Mouse (Mus musculus): Measurements from ENCODE around the gene Dda1. TPM values are rescaled to one million over a fixed set of nuclear protein-coding genes. Genes with fewer than 3 reads are reported as not detected.

Gene Dda1
- total RNA-seq, 4 experiments from 2014 or later: 24.5 to 31.8 (median 26.5) TPM

GRCm38 (mm10) chr8:71468001-71468400 is 998 bp upstream of the Dda1 start:
- DNase-seq (ENCODE audit: low spot score in 2 of 2): no peak

GRCm38 (mm10) chr8:71469411-71469810 is 412 bp downstream of the Dda1 start:
- no peak for DNase-seq (ENCODE audit: low spot score in 2 of 2)

GRCm38 (mm10) chr8:71470146-71470912 is 1.3 kb downstream of the Dda1 start:
- no peak for DNase-seq (ENCODE audit: low spot score in 2 of 2)

GRCm38 (mm10) chr8:71470913-71471255 is 1.9 kb downstream of the Dda1 start:
- no peak for DNase-seq (ENCODE audit: low spot score in 2 of 2)

- no peak for DNase-seq (ENCODE audit: low spot score in 2 of 2)
Observed at GRCm38 (mm10) chr8:71471861-71472260, 2.9 kb downstream of the Dda1 start.

GRCm38 (mm10) chr8:71472601-71473386 is 3.8 kb downstream of the Dda1 start:
- no peak for DNase-seq (ENCODE audit: low spot score in 2 of 2)

- DNase-seq (ENCODE audit: low spot score in 2 of 2): no peak
Observed at GRCm38 (mm10) chr8:71474344-71474743, 5.3 kb downstream of the Dda1 start.

- no peak for DNase-seq (ENCODE audit: low spot score in 2 of 2)
Observed at GRCm38 (mm10) chr8:71474785-71475701, 6.0 kb downstream of the Dda1 start.

GRCm38 (mm10) chr8:71475702-71476075 is 6.7 kb downstream of the Dda1 start:
- no peak for DNase-seq (ENCODE audit: low spot score in 2 of 2)

- DNase-seq (ENCODE audit: low spot score in 2 of 2): peak; percentile 73 to 78
Observed at GRCm38 (mm10) chr8:71476099-71476940, 7.3 kb downstream of the Dda1 start.

GRCm38 (mm10) chr8:71477196-71477845 is 8.3 kb downstream of the Dda1 start:
- DNase-seq (ENCODE audit: low spot score in 2 of 2): no peak

- no peak for DNase-seq (ENCODE audit: low spot score in 2 of 2)
Observed at GRCm38 (mm10) chr8:71478943-71479342, 9.9 kb downstream of the Dda1 start.

- no peak for DNase-seq (ENCODE audit: low spot score in 2 of 2)
Observed at GRCm38 (mm10) chr8:71483932-71484331, 14.9 kb downstream of the Dda1 start.

GRCm38 (mm10) chr8:71484736-71485135 is 15.7 kb downstream of the Dda1 start:
- DNase-seq (ENCODE audit: low spot score in 2 of 2): no peak

GRCm38 (mm10) chr8:71485142-71486135 is 16.4 kb downstream of the Dda1 start, which contains the start of gene Ano8:
Gene Ano8 (minus strand): TSS chr8:71485963.
- peak; percentile 69 to 79 for DNase-seq (ENCODE audit: low spot score in 2 of 2)

- DNase-seq (ENCODE audit: low spot score in 2 of 2): no peak
Observed at GRCm38 (mm10) chr8:71486136-71486529, 17.1 kb downstream of the Dda1 start.

- DNase-seq (ENCODE audit: low spot score in 2 of 2): peak; percentile 76 to 81
Observed at GRCm38 (mm10) chr8:71487691-71488445, 18.9 kb downstream of the Dda1 start, which contains the start of gene Gtpbp3. Gene Gtpbp3 (plus strand): TSS chr8:71488103.

- DNase-seq (ENCODE audit: low spot score in 2 of 2): peak; percentile 78 to 79
Observed at GRCm38 (mm10) chr8:71488454-71488853, 19.5 kb downstream of the Dda1 start.

Data from gastrocnemius, adult 8-10 months (tissue).